Mouse (Mus musculus): ENCODE measurements at regions not wholly inside any gene's neighbourhood (a gene's known extent, or its start where the extent isn't known, plus 50 kb on each side); places are given as distances from the start of the nearest gene placed in this dataset.

GRCm38 (mm10) chr13:83879561-83879960, 342.5 kb upstream of the Tmem161b start:
- TF ChIP-seq CTCF (IDR thresholded peaks at IDR 0.05; ENCODE audit: insufficient read depth, low read length), result no peak
- no peak for TF ChIP-seq POLR2A (IDR thresholded peaks at IDR 0.05; ENCODE audit: borderline replicate concordance, extremely low read depth, low read depth, low read length)
